Mouse (Mus musculus) heart, postnatal 0 days (tissue): Measurements from ENCODE around the gene Fam129b. TPM values are rescaled to one million over a fixed set of nuclear protein-coding genes. Genes with fewer than 3 reads are reported as not detected.

ENCODE experiments used
- ATAC-seq: fragments of 200-750 bp; cut with Nextera tagmentation; 2 replicates; pipeline ENCODE4 v1.8.0; 2017; ENCODE audit warnings: low read depth, moderate number of reproducible peaks, moderate library complexity; ENCODE audit not compliant: insufficient read depth
- DNase-seq: peaks from one replicate; pipeline ENCODE4 v3.0.0-alpha.2; 2016; ENCODE audit warnings: low spot score
- H3K27ac ChIP-seq: fragments of 300-500 bp; sonication (generic); 2 replicates; pipeline ENCODE4 v1.5.1; 2014; ENCODE audit warnings: low read depth, mild to moderate bottlenecking
- H3K27me3 ChIP-seq: fragments of 300-500 bp; sonication (generic); 2 replicates; pipeline ENCODE4 v1.6.1; 2014; ENCODE audit warnings: low read length, mixed read lengths; ENCODE audit not compliant: control insufficient read depth, insufficient read depth
- H3K36me3 ChIP-seq: fragments of 300-500 bp; sonication (generic); replicated peaks from 2 replicates; pipeline ENCODE4 v1.6.1; 2014; ENCODE audit warnings: low read length, mixed read lengths; ENCODE audit not compliant: control insufficient read depth, insufficient read depth
- H3K4me1 ChIP-seq: fragments of 300-500 bp; sonication (generic); 2 replicates; pipeline ENCODE4 v1.6.1; 2014; ENCODE audit warnings: antibody characterized with exemption; ENCODE audit not compliant: control insufficient read depth, insufficient read depth
- H3K4me2 ChIP-seq: fragments of 300-500 bp; sonication (generic); 2 replicates; pipeline ENCODE4 v1.6.1; 2014; ENCODE audit warnings: low read depth, mild to moderate bottlenecking, low read length, moderate library complexity
- H3K4me3 ChIP-seq: fragments of 300-500 bp; sonication (generic); 2 replicates; pipeline ENCODE4 v1.5.1; 2014; ENCODE audit warnings: low read depth, low read length
- H3K9ac ChIP-seq: fragments of 300-500 bp; sonication (generic); replicated peaks from 2 replicates; pipeline ENCODE4 v1.6.1; 2014; ENCODE audit warnings: low read depth, low read length, mixed read lengths
- H3K9me3 ChIP-seq: fragments of 300-500 bp; sonication (generic); replicated peaks from 2 replicates; pipeline ENCODE4 v1.6.1; 2016; ENCODE audit warnings: low read length; ENCODE audit not compliant: control insufficient read depth
- CTCF ChIP-seq: IDR thresholded peaks from 2 replicates; pipeline ENCODE4 v1.5.1; 2016; ENCODE audit warnings: antibody characterized with exemption, control low read depth, low read depth
- EP300 ChIP-seq: IDR thresholded peaks from 2 replicates; pipeline ENCODE4 v1.6.1; 2016; ENCODE audit warnings: antibody characterized with exemption, low read depth
- WGBS: fragments of 180-500 bp; shearing (Covaris S2); extraction: QIAGEN DNeasy Blood & Tissue Kit; methylation state at CpG from one replicate; pipeline ENCODE4 v1.1.7; 2014; 5-methylcytosine and 5-hydroxymethylcytosine counted together
- polyA plus RNA-seq: library from polyadenylated mRNA; unstranded; fragments of >200 nt; fragmentation: Nextera tagmentation; extraction: Ambion mirVana; gene quantifications from 2 replicates; pipeline ENCODE4 v1.2.1, GENCODE M21; 2015
- total RNA-seq: library from RNA; depleted of rRNA; stranded (reverse); fragments of >200 nt; gene quantifications from 2 replicates; pipeline ENCODE4 v1.2.3, GENCODE M21; 2014; ENCODE audit warnings: low replicate concordance

Fam129b gene
- total and polyA plus RNA-seq, 2 experiments from 2014 or later, result 25.3 to 60.1 TPM

GRCm38 (mm10) chr2:32894097-32894496 lies 18.2 kb downstream of the Fam129b start:
- H3K9ac ChIP-seq, result no peak overlapping the region
- H3K4me3 ChIP-seq, result no peak overlapping the region
- H3K27ac ChIP-seq, result no peak overlapping the region
- no peak overlapping the region for H3K4me2 ChIP-seq
- no peak for ATAC-seq
- H3K9me3 ChIP-seq, result no peaks in the 10 kb centered on the region
- no peaks in the 10 kb centered on the region for H3K36me3 ChIP-seq
- H3K27me3 ChIP-seq, result no peaks in the 10 kb centered on the region
- no peak for DNase-seq
- WGBS, result 71% methylated on average over 2 of the region's 2 CpGs
- peaks cover 37% of the 10 kb centered on the region for H3K4me1 ChIP-seq
- TF ChIP-seq CTCF, result no peak
- TF ChIP-seq EP300, result no peak

DNA sequence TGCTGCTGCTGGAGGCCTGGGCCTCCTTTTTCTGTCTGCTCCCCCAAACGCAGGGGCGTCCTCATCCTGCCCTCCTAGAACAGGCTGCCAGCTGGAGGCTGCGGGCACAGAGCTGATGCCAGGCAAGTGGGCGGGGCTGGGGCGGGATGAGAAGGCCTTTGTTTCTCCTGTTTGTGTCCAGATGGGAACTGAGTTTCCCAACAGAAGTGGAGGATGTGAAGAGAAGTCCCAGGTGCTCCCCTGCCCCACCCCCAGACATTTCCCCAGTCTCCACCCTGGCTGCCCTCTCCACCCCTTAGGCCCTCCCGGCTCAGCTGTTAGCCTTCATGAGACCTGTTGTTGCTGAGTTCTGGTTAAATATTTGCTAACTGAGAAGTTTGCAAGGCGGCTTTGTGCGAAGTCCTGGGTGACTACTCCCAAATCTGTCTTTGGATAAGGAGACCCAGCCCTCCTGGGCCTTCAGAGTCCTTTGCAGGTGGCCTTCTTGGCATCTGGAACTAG lies 19.7 kb downstream of the Fam129b start:
- H3K9me3 ChIP-seq, result no peaks in the 10 kb centered on the region
- no peaks in the 10 kb centered on the region for H3K36me3 ChIP-seq
- TF ChIP-seq CTCF, result no peak
- no peak for TF ChIP-seq EP300
- H3K4me3 ChIP-seq, result no peak overlapping the region
- no peak overlapping the region for H3K4me2 ChIP-seq
- WGBS, result 59% methylated on average over 8 of the region's 8 CpGs
- H3K4me1 ChIP-seq, result peaks cover 28% of the 10 kb centered on the region
- H3K27ac ChIP-seq, result no peak overlapping the region
- no peak for DNase-seq
- no peaks in the 10 kb centered on the region for H3K27me3 ChIP-seq
- no peak overlapping the region for H3K9ac ChIP-seq
- ATAC-seq, result no peak

DNA sequence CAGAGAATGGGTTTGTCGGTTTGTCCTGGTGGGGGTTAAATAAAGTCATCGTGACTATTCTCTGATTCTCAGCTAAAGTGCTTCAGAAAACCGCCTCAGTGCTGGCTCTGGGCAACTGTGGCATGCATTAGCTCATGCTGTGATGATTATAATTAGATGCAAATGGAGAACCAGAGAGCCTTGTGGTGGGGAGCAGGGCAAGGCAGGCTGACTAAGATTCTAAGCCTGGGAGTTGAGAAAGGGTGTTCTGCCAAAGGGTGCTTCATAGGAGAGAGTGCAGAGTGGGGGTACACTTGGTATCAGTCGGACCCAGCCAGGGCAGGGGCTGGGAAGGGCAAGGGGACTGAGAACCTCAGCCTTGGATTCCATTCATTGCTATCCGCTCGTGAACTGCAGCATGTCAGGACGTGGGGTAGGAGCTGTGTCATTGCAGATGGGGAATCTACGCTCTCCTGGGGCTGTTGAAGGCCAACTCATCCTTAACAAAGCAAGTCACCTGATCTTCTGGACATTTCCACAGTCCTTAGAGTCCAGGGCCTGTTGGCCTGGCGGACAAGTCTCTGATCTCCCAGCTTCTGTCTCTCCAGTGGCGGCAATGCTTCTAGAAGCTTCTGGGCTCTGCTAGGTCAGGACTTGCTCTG lies 20.7 kb downstream of the Fam129b start:
- ATAC-seq (no peak), DNase-seq (no peak)
- H3K4me2 ChIP-seq, result no peak overlapping the region
- peak overlapping the region; percentile 45; the same call in 1 of the 2 replicates for H3K27ac ChIP-seq
- no peaks in the 10 kb centered on the region for H3K9me3 ChIP-seq
- H3K9ac ChIP-seq, result no peak overlapping the region
- 43% methylated on average over 10 of the region's 10 CpGs for WGBS
- no peaks in the 10 kb centered on the region for H3K27me3 ChIP-seq
- peaks cover 28% of the 10 kb centered on the region for H3K4me1 ChIP-seq
- H3K4me3 ChIP-seq, result no peak overlapping the region
- no peaks in the 10 kb centered on the region for H3K36me3 ChIP-seq
- TF ChIP-seq EP300, result no peak
- TF ChIP-seq CTCF, result no peak

DNA sequence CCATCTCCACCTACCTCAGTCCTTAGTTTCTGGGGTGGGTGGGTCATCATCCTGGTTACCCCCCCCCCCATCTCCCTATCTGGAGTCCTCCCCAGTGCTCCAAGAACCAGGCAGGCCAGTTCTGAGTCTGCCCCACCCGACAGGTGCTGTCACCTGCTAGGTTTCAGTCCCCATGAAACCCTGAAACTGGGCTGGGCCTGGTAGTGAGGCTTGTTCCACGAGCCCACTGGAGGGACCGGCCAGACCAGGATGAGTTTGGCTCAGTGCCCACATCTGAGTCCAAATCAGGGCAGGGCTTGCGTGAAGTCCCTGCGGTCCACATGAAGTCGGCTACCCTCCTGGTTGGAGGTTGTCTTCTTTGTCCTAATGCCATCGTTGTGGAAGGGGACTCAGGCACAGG lies 23.1 kb downstream of the Fam129b start:
- H3K27ac ChIP-seq, result no peak overlapping the region
- no peak overlapping the region for H3K4me3 ChIP-seq
- no peaks in the 10 kb centered on the region for H3K9me3 ChIP-seq
- DNase-seq (no peak), ATAC-seq (no peak)
- 40% methylated on average over 7 of the region's 7 CpGs for WGBS
- peaks cover 36% of the 10 kb centered on the region for H3K4me1 ChIP-seq
- TF ChIP-seq CTCF (no peak), EP300 (no peak)
- H3K4me2 ChIP-seq, result no peak overlapping the region
- H3K27me3 ChIP-seq, result no peaks in the 10 kb centered on the region
- H3K36me3 ChIP-seq, result no peaks in the 10 kb centered on the region
- no peak overlapping the region for H3K9ac ChIP-seq

DNA sequence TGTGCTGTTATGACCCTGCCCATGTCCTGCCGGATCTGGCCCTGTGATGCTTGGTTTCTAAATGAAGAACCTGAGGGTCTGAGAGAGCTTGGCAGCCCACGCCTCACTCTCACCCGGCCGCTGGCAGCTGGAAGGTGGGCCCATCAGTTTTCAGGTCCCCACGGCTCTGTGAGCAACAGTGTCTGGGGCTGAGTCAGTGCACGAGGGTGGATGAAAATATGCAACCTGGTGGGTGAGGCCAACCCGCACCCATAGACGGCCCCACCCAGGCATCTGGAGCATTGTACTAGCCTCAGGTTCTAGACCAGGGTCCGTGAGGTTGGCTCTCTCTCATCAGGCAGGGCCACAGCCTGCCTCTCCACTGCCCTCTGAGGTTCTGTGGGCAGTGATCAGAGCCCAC lies 26.2 kb downstream of the Fam129b start:
- Histone ChIP-seq H3K9ac (no peak overlapping the region), H3K4me1 (peaks cover 30% of the 10 kb centered on the region), H3K27me3 (no peaks in the 10 kb centered on the region), H3K4me3 (no peak overlapping the region), H3K27ac (no peak overlapping the region), H3K9me3 (no peaks in the 10 kb centered on the region), H3K4me2 (no peak overlapping the region), H3K36me3 (0 out of 2 replicates have a peak, but pooled peaks cover 4% of the 10 kb centered on the region)
- DNase-seq, result no peak
- TF ChIP-seq EP300 (no peak), CTCF (no peak)
- 80% methylated on average over 9 of the region's 9 CpGs for WGBS
- ATAC-seq, result no peak

- no peak for TF ChIP-seq CTCF
- no peak for TF ChIP-seq EP300
- WGBS, result 45% methylated on average over 4 of the region's 4 CpGs
- H3K4me1 ChIP-seq, result peaks cover 34% of the 10 kb centered on the region
These were observed 27.6 kb downstream of the Fam129b start for GRCm38 (mm10) chr2:32903470-32903869.

More at GRCm38 (mm10) chr2:32903470-32903869, 27.6 kb downstream of the Fam129b start:
- H3K9me3 ChIP-seq, result no peaks in the 10 kb centered on the region
- H3K9ac ChIP-seq, result no peak overlapping the region
- no peaks in the 10 kb centered on the region for H3K27me3 ChIP-seq
- H3K4me2 ChIP-seq, result no peak overlapping the region
- H3K27ac ChIP-seq, result no peak overlapping the region
- H3K36me3 ChIP-seq, result 0 out of 2 replicates have a peak, but pooled peaks cover 4% of the 10 kb centered on the region
- no peak for ATAC-seq
- H3K4me3 ChIP-seq, result no peak overlapping the region
- no peak for DNase-seq
